Mouse (Mus musculus): ENCODE measurements at regions not wholly inside any gene's neighbourhood (a gene's known extent, or its start where the extent isn't known, plus 50 kb on each side); places are given as distances from the start of the nearest gene placed in this dataset.
"Not testable (repeated sequence)": the region's sequence is repeated elsewhere in the genome, so short reads cannot be mapped to it uniquely, and the experiment has no call there.

DNA sequence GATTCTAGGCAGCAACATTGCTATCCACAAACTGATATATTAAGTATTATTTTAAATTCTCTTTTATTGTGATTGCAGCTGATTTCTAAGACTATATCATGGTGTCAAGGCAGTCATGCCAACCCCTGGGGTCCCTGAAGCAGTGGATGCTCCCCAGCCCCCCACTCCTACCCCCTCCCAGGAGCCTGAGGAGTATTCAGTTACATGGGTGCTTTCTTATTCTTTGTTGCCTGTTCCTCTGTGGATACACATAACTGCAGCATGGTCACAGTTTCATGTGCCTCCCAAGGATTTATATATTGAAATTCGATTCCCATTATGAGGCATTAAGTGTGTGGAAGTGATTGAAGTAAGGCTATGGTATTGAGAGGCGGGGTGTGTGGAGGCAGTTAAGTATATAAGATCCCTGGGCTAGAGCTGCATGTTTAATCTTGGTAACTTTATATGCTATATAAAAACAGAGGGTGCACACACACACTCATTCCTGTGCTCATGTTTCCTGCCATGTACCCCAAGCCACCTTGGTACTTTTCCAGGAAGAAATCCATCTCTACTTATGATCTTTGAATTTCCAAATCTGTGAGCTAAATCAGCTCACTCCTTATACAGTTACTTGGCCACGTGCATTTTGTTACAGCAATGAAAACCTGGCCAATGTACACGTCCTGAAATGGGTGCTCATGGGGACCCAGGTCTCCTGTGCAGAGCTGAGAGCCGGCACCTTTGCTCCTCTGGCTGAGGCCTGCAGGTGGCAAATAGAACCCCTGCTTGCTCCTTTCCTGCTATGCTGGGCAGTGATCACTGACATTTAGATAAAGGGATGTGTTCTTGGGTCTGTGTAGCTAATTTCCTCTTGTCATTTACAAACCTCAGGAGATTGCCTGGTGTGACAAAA is 259.0 kb downstream of the Nek10 start:
- H3K4me3 ChIP-seq = no peak overlapping the region
- H3K4me1 ChIP-seq (replicated peaks) = 0 out of 2 replicates have a peak, but pooled peaks cover 6% of the 10 kb centered on the region
- H3K9me3 ChIP-seq = no peaks in the 10 kb centered on the region
- no peak overlapping the region for H3K27ac ChIP-seq
- no peaks in the 10 kb centered on the region for H3K27me3 ChIP-seq (ENCODE audit: insufficient read depth, poor library complexity, severe bottlenecking)
- DNase-seq (ENCODE audit: low spot score) = no peak
- H3K36me3 ChIP-seq = no peaks in the 10 kb centered on the region
- 68% methylated on average over 5 of the region's 5 CpGs for WGBS

GRCm38 (mm10) chr14:15062861-15063418 is 259.7 kb downstream of the Nek10 start:
- Histone ChIP-seq H3K4me1 (replicated peaks) (0 out of 2 replicates have a peak, but pooled peaks cover 6% of the 10 kb centered on the region), H3K27ac (no peak overlapping the region), H3K9me3 (no peaks in the 10 kb centered on the region), H3K4me3 (no peak overlapping the region), H3K36me3 (no peaks in the 10 kb centered on the region), H3K27me3 (ENCODE audit: insufficient read depth, poor library complexity, severe bottlenecking) (no peaks in the 10 kb centered on the region)
- DNase-seq (ENCODE audit: low spot score) = no peak
- 72% methylated on average over 4 of the region's 4 CpGs for WGBS

DNA sequence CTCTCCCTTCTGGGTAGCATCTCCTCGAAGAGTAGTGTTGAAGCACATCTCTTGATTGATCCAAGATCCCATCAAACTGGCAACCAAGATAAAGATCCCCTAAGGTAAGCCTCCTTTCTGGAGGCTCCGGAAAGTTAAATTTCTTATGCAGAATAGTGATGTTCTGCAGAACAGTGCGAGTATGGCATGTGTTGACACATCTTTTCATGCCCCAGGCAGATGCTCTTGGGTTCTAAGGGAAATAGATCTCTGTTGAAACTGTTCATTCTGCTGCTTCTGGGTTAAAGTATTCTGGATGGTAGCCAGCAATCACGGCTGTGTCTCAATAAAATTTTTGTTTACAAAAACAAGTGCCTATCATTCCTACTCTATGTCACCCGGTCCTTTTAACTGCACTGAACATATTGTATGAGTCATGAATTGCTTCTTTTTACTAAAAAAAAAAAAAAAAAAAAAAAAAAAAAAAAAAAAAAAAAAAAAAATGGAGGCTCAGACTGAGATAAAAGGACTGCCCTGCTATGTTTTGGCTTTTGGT is 261.8 kb downstream of the Nek10 start:
- H3K4me3 ChIP-seq = no peak overlapping the region
- H3K27me3 ChIP-seq (ENCODE audit: insufficient read depth, poor library complexity, severe bottlenecking) = no peaks in the 10 kb centered on the region
- DNase-seq (ENCODE audit: low spot score) = no peak
- no peaks in the 10 kb centered on the region for H3K9me3 ChIP-seq
- WGBS = 87% methylated on average over 5 of the region's 5 CpGs
- H3K36me3 ChIP-seq = no peaks in the 10 kb centered on the region
- 0 out of 2 replicates have a peak, but pooled peaks cover 6% of the 10 kb centered on the region for H3K4me1 ChIP-seq (replicated peaks)
- no peak overlapping the region for H3K27ac ChIP-seq

DNA sequence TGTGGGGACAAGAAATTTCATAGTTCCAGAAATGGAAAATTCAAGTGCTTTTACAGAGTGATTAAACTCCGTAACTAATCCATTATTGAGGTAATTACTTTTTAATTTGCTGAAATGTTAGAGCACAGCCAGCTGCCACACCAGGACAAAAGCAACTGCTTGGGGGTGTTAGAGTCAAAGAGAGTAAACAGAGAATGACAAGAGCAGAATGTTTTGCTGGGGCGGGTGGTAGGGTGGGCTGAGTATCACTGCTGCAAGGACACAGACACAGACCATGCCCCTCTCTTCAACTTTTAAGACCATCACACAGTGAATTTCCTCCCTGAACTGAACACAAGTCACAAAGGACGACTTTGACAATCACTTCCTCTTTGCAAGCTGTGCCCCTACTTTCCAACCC is 272.7 kb downstream of the Nek10 start:
- H3K27me3 ChIP-seq (ENCODE audit: insufficient read depth, poor library complexity, severe bottlenecking) = no peaks in the 10 kb centered on the region
- H3K27ac ChIP-seq = no peak overlapping the region
- no peak for DNase-seq (ENCODE audit: low spot score)
- H3K9me3 ChIP-seq = no peaks in the 10 kb centered on the region
- 56% methylated on average over 3 of the region's 3 CpGs for WGBS
- H3K4me1 ChIP-seq (replicated peaks) = no peaks in the 10 kb centered on the region; the same call in 1 of the 2 replicates
- H3K4me3 ChIP-seq = no peak overlapping the region
- no peaks in the 10 kb centered on the region for H3K36me3 ChIP-seq

DNA sequence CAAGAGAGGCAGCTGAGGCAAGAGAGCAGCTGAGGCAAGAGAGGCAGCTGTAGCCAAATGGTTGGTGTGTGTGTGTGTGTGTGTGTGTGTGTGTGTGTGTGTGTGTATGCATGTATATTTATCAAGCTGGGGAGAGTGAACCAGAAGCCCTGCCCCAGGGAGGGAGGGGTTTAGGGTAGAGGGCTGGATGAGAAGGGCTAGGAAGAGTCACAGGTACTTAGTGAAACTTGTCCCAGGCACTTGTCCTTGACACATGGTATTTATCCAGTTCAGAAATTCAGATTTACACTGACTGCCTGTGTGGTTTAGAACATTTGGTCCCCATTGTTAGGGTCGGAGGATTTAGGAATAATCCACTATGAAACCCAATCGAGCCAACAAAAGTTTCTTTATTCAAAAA is 279.7 kb downstream of the Nek10 start:
- WGBS = 85% methylated on average over 2 of the region's 2 CpGs
- Histone ChIP-seq H3K36me3 (no peaks in the 10 kb centered on the region), H3K27ac (no peak overlapping the region), H3K9me3 (no peaks in the 10 kb centered on the region), H3K4me1 (replicated peaks) (no peaks in the 10 kb centered on the region), H3K4me3 (no peak overlapping the region), H3K27me3 (ENCODE audit: insufficient read depth, poor library complexity, severe bottlenecking) (no peaks in the 10 kb centered on the region)
- DNase-seq (ENCODE audit: low spot score) = no peak

DNA sequence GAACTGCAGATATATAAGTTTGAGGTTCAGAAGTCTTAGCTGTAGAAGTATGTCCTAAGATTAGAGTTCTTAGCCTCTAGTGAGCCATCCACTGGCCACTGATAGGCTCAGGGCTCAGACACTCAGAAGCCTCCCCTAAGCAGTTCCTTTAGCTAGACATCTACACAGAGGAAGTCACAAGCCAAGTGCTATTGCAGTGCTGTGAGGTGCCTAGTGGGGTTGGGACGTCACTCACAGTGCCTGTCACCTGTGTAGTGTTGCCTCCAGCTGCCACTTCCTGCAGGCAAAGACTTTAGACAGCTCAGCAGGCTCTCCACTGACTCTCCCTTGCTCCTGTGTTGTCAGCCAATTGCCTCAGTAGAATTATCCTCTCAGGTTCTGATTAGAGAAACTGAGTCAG is 280.6 kb downstream of the Nek10 start:
- 58% methylated on average over 1 of the region's 1 CpGs for WGBS
- Histone ChIP-seq H3K27ac (no peak overlapping the region), H3K27me3 (ENCODE audit: insufficient read depth, poor library complexity, severe bottlenecking) (no peaks in the 10 kb centered on the region), H3K36me3 (no peaks in the 10 kb centered on the region), H3K9me3 (no peaks in the 10 kb centered on the region), H3K4me1 (replicated peaks) (no peaks in the 10 kb centered on the region), H3K4me3 (no peak overlapping the region)
- no peak for DNase-seq (ENCODE audit: low spot score)

- H3K27me3 ChIP-seq (ENCODE audit: insufficient read depth, poor library complexity, severe bottlenecking) = no peaks in the 10 kb centered on the region
- H3K27ac ChIP-seq = no peak overlapping the region
- H3K4me3 ChIP-seq = no peak overlapping the region
- no peaks in the 10 kb centered on the region for H3K4me1 ChIP-seq (replicated peaks)
- 50% methylated on average over 5 of the region's 5 CpGs for WGBS
- no peaks in the 10 kb centered on the region for H3K9me3 ChIP-seq
- peak; percentile 16 for DNase-seq (ENCODE audit: low spot score)
- H3K36me3 ChIP-seq = no peaks in the 10 kb centered on the region
These were observed 283.8 kb downstream of the Nek10 start for GRCm38 (mm10) chr14:15087061-15087460.

GRCm38 (mm10) chr14:15096865-15097264 is 293.6 kb downstream of the Nek10 start:
- Histone ChIP-seq H3K4me3 (no peak overlapping the region), H3K27ac (no peak overlapping the region), H3K9me3 (no peaks in the 10 kb centered on the region; the same call in 1 of the 2 replicates), H3K36me3 (no peaks in the 10 kb centered on the region), H3K4me1 (replicated peaks) (no peaks in the 10 kb centered on the region), H3K27me3 (ENCODE audit: insufficient read depth, poor library complexity, severe bottlenecking) (no peaks in the 10 kb centered on the region)
- 55% methylated on average over 1 of the region's 1 CpGs for WGBS
- DNase-seq (ENCODE audit: low spot score) = no peak

DNA sequence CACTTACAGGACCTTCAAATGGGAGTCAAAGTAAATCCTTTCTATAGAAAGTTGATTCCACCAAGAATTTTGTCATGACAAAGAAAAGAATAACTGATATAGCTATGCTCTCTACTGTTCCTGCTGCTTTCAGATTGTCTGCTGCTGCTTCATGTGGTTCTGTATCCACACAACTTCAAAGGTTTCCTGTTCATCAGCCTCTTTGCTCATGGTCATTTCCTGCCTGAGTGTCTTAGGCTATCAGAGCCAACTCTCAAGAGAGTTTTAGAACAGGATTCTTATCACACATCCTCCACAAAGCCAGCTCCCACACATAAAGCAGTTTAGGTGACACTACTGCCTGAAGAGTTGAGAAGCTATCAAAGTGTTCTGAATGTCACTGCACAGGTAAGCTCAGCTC is 296.7 kb downstream of the Nek10 start:
- no peaks in the 10 kb centered on the region for H3K27me3 ChIP-seq (ENCODE audit: insufficient read depth, poor library complexity, severe bottlenecking)
- no peaks in the 10 kb centered on the region for H3K36me3 ChIP-seq
- H3K27ac ChIP-seq = no peak overlapping the region
- DNase-seq (ENCODE audit: low spot score) = no peak
- no peaks in the 10 kb centered on the region; the same call in 1 of the 2 replicates for H3K9me3 ChIP-seq
- no peak overlapping the region for H3K4me3 ChIP-seq
- H3K4me1 ChIP-seq (replicated peaks) = no peaks in the 10 kb centered on the region

- Histone ChIP-seq H3K4me3 (no peak overlapping the region), H3K27me3 (ENCODE audit: insufficient read depth, poor library complexity, severe bottlenecking) (no peaks in the 10 kb centered on the region), H3K27ac (no peak overlapping the region), H3K4me1 (replicated peaks) (no peaks in the 10 kb centered on the region), H3K36me3 (no peaks in the 10 kb centered on the region), H3K9me3 (no peaks in the 10 kb centered on the region)
- 66% methylated on average over 2 of the region's 2 CpGs for WGBS
- no peak for DNase-seq (ENCODE audit: low spot score)
These were observed 304.6 kb downstream of the Nek10 start for GRCm38 (mm10) chr14:15107795-15108321.

DNA sequence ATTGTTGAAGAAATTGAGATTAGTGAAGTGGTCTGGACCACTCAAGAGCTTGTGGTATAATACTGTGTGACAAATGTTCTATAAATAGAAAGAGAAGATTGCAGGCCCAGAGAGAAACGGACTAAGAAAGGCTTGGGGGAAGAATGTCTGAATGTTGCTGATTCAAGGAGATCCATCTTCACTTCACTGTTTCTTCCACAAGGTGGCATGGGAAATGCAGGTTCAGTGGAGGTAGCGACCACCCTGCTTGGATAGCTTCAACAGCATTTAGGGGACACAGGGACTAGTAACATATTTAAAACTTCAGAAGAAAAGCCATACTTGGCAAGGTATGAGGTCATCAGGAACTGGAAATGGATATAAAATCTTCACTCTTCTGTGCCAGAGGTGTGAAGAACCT is 316.5 kb downstream of the Nek10 start:
- no peak for DNase-seq (ENCODE audit: low spot score)
- H3K4me1 ChIP-seq (replicated peaks) = no peaks in the 10 kb centered on the region
- H3K27me3 ChIP-seq (ENCODE audit: insufficient read depth, poor library complexity, severe bottlenecking) = no peaks in the 10 kb centered on the region
- H3K36me3 ChIP-seq = no peaks in the 10 kb centered on the region
- H3K9me3 ChIP-seq = no peaks in the 10 kb centered on the region
- no peak overlapping the region for H3K27ac ChIP-seq
- WGBS = 73% methylated on average over 2 of the region's 2 CpGs
- no peak overlapping the region for H3K4me3 ChIP-seq

DNA sequence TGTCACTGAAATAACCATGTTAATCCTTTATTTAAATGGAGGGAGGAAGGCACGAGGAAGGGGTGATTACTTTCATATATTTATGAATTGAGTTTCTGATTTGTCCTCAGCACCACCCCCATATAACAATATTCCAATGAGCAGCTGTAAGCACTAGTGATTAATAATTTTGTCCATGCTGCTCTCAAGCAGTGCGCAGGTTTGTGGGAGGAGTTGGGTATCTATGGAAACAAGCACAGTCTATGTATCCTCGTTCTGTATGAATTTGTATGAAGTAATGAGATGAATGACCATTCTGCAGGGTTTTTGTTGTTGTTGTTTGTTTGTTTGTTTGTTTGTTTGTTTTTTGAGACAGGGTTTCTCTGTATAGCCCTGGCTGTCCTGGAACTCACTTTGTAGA is 310.6 kb downstream of the Lrrc3b start:
- no peaks in the 10 kb centered on the region for H3K9me3 ChIP-seq
- no peak for DNase-seq (ENCODE audit: low spot score)
- no peak overlapping the region for H3K4me3 ChIP-seq
- 86% methylated on average over 3 of the region's 3 CpGs for WGBS
- no peaks in the 10 kb centered on the region for H3K27me3 ChIP-seq (ENCODE audit: insufficient read depth, poor library complexity, severe bottlenecking)
- H3K4me1 ChIP-seq (replicated peaks) = no peaks in the 10 kb centered on the region
- H3K27ac ChIP-seq = no peak overlapping the region
- no peaks in the 10 kb centered on the region for H3K36me3 ChIP-seq

DNA sequence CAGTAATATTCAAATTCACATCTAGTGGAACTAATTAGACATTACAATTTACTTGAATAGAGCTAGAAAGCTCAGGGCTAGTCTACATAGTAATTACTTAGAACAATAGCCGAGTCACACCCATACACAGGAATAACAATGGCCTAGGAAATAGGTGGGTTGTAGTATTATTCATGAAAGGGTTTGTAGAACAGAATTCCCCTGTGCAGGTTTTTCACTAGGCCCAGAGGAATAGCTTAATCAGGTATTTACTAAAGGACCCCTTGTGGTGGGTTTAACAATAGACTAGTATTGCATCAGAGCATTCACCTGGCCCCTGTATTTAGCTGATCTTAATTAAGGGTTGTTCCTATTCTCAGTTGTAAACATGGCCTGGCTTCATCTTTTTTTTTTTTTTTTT is 297.9 kb downstream of the Lrrc3b start:
- not testable (repeated sequence) for H3K4me3 ChIP-seq; H3K27me3 ChIP-seq (ENCODE audit: insufficient read depth, poor library complexity, severe bottlenecking); H3K4me1 ChIP-seq (replicated peaks); H3K27ac ChIP-seq; H3K36me3 ChIP-seq; H3K9me3 ChIP-seq; DNase-seq (ENCODE audit: low spot score)
- WGBS = 95% methylated on average over 1 of the region's 1 CpGs
